Mouse (Mus musculus) limb, embryonic 15.5 days (tissue): ENCODE measurements around the gene Atf7ip. TPM values are rescaled to one million over a fixed set of nuclear protein-coding genes. Genes with fewer than 3 reads are reported as not detected.

Source experiments
- ATAC-seq: fragments of 200-750 bp; cut with Nextera tagmentation; 2 replicates; pipeline ENCODE4 v1.8.0; 2017; ENCODE audit warnings: low read depth, moderate TSS enrichment; ENCODE audit not compliant: insufficient number of reproducible peaks, low FRiP score, low TSS enrichment
- H3K27ac ChIP-seq: fragments of 300-500 bp; sonication (generic); 2 replicates; pipeline ENCODE4 v1.5.1; 2015; ENCODE audit warnings: moderate library complexity, mild to moderate bottlenecking, inconsistent platforms
- H3K27me3 ChIP-seq: fragments of 300-500 bp; sonication (generic); 2 replicates; pipeline ENCODE4 v1.6.1; 2015; ENCODE audit warnings: inconsistent platforms
- H3K36me3 ChIP-seq: fragments of 300-500 bp; sonication (generic); 2 replicates; pipeline ENCODE4 v1.6.1; 2015; ENCODE audit warnings: inconsistent platforms
- H3K4me1 ChIP-seq: fragments of 300-500 bp; sonication (generic); 2 replicates; pipeline ENCODE4 v1.6.1; 2015; ENCODE audit warnings: inconsistent platforms
- H3K4me2 ChIP-seq: fragments of 300-500 bp; sonication (generic); 2 replicates; pipeline ENCODE4 v1.6.1; 2015; ENCODE audit warnings: mild to moderate bottlenecking, inconsistent platforms
- H3K4me3 ChIP-seq: fragments of 300-500 bp; sonication (generic); 2 replicates; pipeline ENCODE4 v1.5.1; 2015; ENCODE audit warnings: mild to moderate bottlenecking, inconsistent platforms
- H3K9ac ChIP-seq: fragments of 300-500 bp; sonication (generic); 2 replicates; pipeline ENCODE4 v1.6.1; 2015; ENCODE audit warnings: inconsistent platforms
- H3K9me3 ChIP-seq: fragments of 300-500 bp; sonication (generic); 2 replicates; pipeline ENCODE4 v1.6.1; 2016; ENCODE audit warnings: inconsistent platforms
- WGBS: fragments of 180-500 bp; shearing (Covaris S2); methylation state at CpG from one replicate; pipeline ENCODE4 v1.1.7; 2015; 5-methylcytosine and 5-hydroxymethylcytosine counted together
- polyA plus RNA-seq: library from polyadenylated mRNA; unstranded; fragments of >200 nt; fragmentation: Nextera tagmentation; extraction: Ambion mirVana; gene quantifications from 2 replicates; pipeline ENCODE4 v1.2.1, GENCODE M21; 2015

The Atf7ip gene
- polyA plus RNA-seq, 1 experiment from 2014 or later, result 35.2 TPM

GRCm38 (mm10) chr6:136602601-136603000 lies 96.6 kb downstream of the Atf7ip start:
- Histone ChIP-seq H3K9ac (no peak overlapping the region), H3K27me3 (no peaks in the 10 kb centered on the region), H3K36me3 (peaks cover 82% of the 10 kb centered on the region), H3K27ac (no peak overlapping the region), H3K4me3 (no peak overlapping the region), H3K4me2 (no peak overlapping the region), H3K4me1 (no peaks in the 10 kb centered on the region), H3K9me3 (no peaks in the 10 kb centered on the region)
- ATAC-seq, result no peak
- 80% methylated on average over 7 of the region's 7 CpGs for WGBS

DNA sequence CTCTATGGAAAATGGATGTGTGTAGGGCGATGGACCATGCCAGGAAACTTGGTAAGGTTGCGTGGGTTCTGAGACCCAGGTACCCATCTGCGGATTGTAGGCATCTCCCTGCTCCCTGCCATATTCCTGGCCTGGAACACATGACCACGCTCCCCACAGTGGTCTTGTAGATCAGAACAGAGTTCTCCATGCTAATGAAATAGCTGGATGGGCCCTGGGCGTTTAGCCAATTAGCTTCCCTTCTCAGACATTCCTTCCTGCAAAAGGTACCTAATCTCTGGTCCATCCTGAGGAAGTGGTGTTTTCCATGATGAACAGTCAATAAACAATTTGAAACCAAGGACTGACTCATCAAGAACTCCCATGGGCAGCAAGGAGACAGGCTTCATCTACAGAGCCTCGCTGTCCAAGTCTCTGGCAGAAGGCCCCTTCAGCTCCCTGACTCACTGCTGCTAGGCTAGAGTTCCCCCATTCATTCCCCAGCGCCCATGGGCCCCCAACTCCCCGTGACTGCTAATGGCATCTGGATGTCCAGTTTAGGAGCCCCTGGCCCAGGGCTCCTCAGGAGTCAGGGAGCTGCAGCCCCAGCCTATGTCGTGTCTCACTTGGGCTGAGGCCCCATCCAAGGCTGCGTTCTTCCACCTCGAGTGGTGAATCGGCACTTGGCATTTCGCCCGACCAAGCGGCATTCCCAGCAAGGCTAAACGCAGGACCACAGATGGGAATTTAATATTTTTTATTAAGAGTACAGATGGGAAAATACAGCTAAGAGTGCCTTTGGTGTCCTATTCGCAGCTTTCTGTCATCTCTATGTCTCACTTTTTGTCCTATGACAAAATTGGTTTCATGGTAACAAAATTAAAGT lies 105.6 kb downstream of the Atf7ip start:
- Histone ChIP-seq H3K36me3 (peaks cover 45% of the 10 kb centered on the region), H3K27ac (no peak overlapping the region)
- WGBS, result 90% methylated on average over 17 of the region's 17 CpGs

GRCm38 (mm10) chr6:136612312-136612711 lies 106.3 kb downstream of the Atf7ip start:
- WGBS, result 94% methylated on average over 3 of the region's 3 CpGs
- no peak for ATAC-seq
- no peak overlapping the region for H3K4me3 ChIP-seq
- peaks cover 39% of the 10 kb centered on the region for H3K36me3 ChIP-seq
- H3K9ac ChIP-seq, result no peak overlapping the region
- H3K27me3 ChIP-seq, result no peaks in the 10 kb centered on the region
- no peaks in the 10 kb centered on the region for H3K4me1 ChIP-seq
- H3K4me2 ChIP-seq, result no peak overlapping the region
- H3K9me3 ChIP-seq, result no peaks in the 10 kb centered on the region
- H3K27ac ChIP-seq, result no peak overlapping the region

More for the DNA sequence above, 105.6 kb downstream of the Atf7ip start:
- Histone ChIP-seq H3K9ac (no peak overlapping the region), H3K9me3 (no peaks in the 10 kb centered on the region), H3K4me2 (no peak overlapping the region), H3K4me1 (no peaks in the 10 kb centered on the region), H3K4me3 (no peak overlapping the region), H3K27me3 (no peaks in the 10 kb centered on the region)
- ATAC-seq, result no peak

DNA sequence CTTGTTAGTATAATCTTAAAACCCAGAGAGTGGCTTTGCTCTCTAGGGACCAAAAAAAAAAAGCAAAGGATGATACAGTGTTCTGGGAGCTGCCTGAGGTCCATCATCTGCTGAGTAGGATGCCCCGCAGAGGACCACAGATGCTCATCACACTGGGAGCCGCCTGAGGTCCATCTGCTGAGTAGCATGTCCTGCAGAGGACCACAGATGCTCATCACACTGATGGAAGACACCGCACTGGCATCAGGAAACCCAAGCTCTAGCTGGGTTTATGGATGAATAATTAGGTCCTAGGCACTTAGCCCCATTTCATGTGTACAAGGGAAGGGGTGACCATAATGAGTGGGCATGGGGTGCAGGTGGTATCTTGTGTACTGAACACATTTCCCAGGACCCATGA lies 108.2 kb downstream of the Atf7ip start:
- Histone ChIP-seq H3K36me3 (peaks cover 23% of the 10 kb centered on the region), H3K9me3 (no peaks in the 10 kb centered on the region), H3K9ac (no peak overlapping the region), H3K4me2 (no peak overlapping the region), H3K4me1 (no peaks in the 10 kb centered on the region), H3K27me3 (no peaks in the 10 kb centered on the region), H3K27ac (no peak overlapping the region), H3K4me3 (no peak overlapping the region)
- no peak for ATAC-seq
- WGBS, result 89% methylated on average over 3 of the region's 3 CpGs

- WGBS, result 42% methylated on average over 17 of the region's 17 CpGs
- Histone ChIP-seq H3K9ac (no peak overlapping the region), H3K4me2 (peak overlapping the region; percentile 25; the same call in 1 of the 2 replicates), H3K36me3 (no peaks in the 10 kb centered on the region), H3K4me3 (0 out of 2 replicates have a peak overlapping the region, but pooled peaks have one; percentile 4), H3K27me3 (no peaks in the 10 kb centered on the region), H3K4me1 (no peaks in the 10 kb centered on the region), H3K9me3 (no peaks in the 10 kb centered on the region), H3K27ac (no peak overlapping the region)
- no peak for ATAC-seq
These were observed 114.6 kb downstream of the Atf7ip start for GRCm38 (mm10) chr6:136620361-136621139.

DNA sequence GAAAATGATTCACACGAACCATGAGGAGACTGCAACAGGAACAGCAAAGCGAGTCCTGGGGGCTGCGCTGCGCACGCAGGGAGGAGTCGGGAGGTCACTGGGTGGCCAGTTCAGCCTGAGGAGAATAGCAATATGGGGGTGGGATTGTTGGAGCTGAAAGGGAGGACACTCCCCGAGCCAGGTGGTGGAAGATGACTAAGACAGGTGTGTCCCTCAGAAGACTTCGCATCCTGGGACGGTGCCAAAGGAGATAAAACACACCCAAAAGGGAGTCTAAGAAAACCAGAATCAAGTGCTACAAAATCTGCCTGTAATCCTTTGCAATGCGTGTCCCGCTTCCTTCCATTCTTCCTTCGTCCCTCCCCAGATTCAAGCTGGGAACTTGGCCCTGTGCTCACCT lies 119.5 kb downstream of the Atf7ip start:
- no peak overlapping the region for H3K27ac ChIP-seq
- no peaks in the 10 kb centered on the region for H3K27me3 ChIP-seq
- no peak for ATAC-seq
- 81% methylated on average over 12 of the region's 12 CpGs for WGBS
- no peak overlapping the region for H3K4me2 ChIP-seq
- no peak overlapping the region for H3K4me3 ChIP-seq
- no peaks in the 10 kb centered on the region for H3K36me3 ChIP-seq
- H3K9me3 ChIP-seq, result no peaks in the 10 kb centered on the region
- H3K4me1 ChIP-seq, result no peaks in the 10 kb centered on the region
- no peak overlapping the region for H3K9ac ChIP-seq

DNA sequence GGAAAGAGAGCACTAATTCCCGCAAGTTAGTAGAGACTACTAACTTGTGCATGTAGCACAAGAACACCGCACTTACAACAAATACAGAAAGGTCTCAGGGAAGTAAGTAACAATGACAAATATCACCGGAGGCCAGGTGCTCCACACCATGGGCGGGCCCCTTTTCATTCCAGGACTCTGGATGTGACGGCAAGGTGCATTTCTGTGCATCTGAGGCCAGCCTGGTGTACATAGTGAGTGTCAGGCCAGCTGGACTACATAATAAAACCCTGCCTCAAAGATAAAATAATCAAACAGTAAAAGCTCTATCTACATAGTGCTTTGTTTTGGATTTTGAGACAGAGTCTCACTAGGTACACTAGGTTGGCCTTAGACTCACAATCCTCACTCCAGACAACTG lies 123.7 kb downstream of the Atf7ip start:
- Histone ChIP-seq H3K4me2 (no peak overlapping the region), H3K4me1 (no peaks in the 10 kb centered on the region), H3K4me3 (no peak overlapping the region)

GRCm38 (mm10) chr6:136631519-136631918 lies 125.6 kb downstream of the Atf7ip start:
- no peaks in the 10 kb centered on the region for H3K36me3 ChIP-seq
- no peak overlapping the region for H3K27ac ChIP-seq
- no peak overlapping the region for H3K4me3 ChIP-seq
- no peak overlapping the region for H3K4me2 ChIP-seq
- no peak overlapping the region for H3K9ac ChIP-seq
- no peaks in the 10 kb centered on the region for H3K27me3 ChIP-seq
- no peaks in the 10 kb centered on the region for H3K9me3 ChIP-seq
- ATAC-seq, result no peak
- H3K4me1 ChIP-seq, result no peaks in the 10 kb centered on the region
- 80% methylated on average over 8 of the region's 8 CpGs for WGBS

More for the DNA sequence above, 123.7 kb downstream of the Atf7ip start:
- Histone ChIP-seq H3K36me3 (no peaks in the 10 kb centered on the region), H3K27ac (no peak overlapping the region), H3K9ac (no peak overlapping the region), H3K27me3 (no peaks in the 10 kb centered on the region), H3K9me3 (no peaks in the 10 kb centered on the region)
- WGBS, result 88% methylated on average over 5 of the region's 5 CpGs
- no peak for ATAC-seq

DNA sequence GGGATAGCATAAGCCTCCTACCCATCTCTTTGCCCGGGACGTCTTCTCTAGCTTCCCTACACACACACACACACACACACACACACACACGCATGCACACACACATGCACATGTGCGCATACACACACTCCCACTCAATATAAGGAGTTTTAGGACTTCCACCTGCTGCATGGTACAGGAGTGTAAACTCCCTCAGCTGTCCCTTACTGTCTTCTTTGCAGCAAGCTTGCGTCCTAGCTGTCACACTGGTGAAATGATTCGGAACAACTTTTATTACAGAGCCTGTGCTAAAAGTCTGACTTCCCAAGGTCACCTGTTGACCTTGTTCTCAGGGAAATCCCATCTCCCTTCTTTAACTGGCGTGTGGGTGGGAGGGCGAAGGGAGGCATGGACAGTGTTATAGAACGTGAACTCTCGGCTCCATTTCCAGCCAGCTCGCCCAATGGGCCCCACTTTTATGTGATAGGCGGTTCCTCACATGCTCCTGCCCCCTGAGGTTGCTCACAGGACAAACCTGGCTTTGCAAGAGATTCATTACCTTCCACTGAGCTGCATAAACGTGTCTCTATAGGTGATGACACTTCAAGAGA lies 126.1 kb downstream of the Atf7ip start:
- Histone ChIP-seq H3K27me3 (no peaks in the 10 kb centered on the region), H3K9me3 (no peaks in the 10 kb centered on the region), H3K9ac (no peak overlapping the region), H3K27ac (no peak overlapping the region), H3K4me1 (no peaks in the 10 kb centered on the region), H3K4me2 (no peak overlapping the region), H3K4me3 (no peak overlapping the region), H3K36me3 (no peaks in the 10 kb centered on the region)
- 77% methylated on average over 13 of the region's 13 CpGs for WGBS
- ATAC-seq, result no peak

DNA sequence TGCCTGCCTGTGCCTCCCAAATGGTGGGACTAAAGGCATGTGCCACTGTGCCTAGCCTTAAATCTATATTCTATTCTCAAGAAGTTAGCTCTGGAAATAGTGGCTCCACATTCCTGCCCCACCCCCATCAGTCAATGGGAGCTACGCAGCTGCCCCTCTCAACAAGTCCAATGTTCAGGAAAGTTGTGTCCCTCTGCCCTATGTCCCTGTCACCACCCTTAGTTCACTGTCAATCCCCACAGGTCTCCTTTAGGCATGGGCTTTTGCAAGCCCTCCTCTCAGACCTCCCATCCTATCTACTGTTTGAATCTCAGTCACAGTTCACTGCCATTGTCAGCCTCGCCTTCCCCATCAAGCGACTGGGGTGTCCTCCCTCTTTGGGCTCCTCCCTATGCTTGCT lies 127.2 kb downstream of the Atf7ip start:
- no peak for ATAC-seq
- H3K9ac ChIP-seq, result no peak overlapping the region
- no peaks in the 10 kb centered on the region for H3K4me1 ChIP-seq
- 86% methylated on average over 3 of the region's 3 CpGs for WGBS
- H3K27ac ChIP-seq, result no peak overlapping the region
- H3K4me3 ChIP-seq, result no peak overlapping the region
- no peaks in the 10 kb centered on the region for H3K36me3 ChIP-seq
- no peaks in the 10 kb centered on the region for H3K9me3 ChIP-seq
- no peaks in the 10 kb centered on the region for H3K27me3 ChIP-seq
- no peak overlapping the region for H3K4me2 ChIP-seq

DNA sequence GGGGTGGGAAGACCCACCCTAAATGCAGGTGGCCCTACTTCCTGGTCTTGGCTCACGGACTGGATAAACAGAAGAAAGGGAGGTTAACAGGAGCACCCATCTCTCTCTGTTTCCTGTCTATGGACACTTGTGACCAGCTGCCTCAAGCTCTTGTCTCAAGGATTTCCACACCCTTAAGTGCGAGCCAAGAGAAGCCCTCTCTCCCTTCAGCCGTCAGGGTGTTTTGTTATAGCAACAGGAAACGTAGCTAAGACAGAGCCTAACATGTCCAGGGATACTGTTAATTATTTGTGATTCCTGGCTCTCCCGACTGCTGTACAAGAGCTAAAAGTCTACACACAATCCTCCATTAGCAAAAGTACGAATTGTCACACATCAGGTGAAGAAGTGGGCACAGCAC lies 127.8 kb downstream of the Atf7ip start:
- no peak overlapping the region for H3K9ac ChIP-seq
- no peak for ATAC-seq
- WGBS, result 60% methylated on average over 6 of the region's 6 CpGs

GRCm38 (mm10) chr6:136634982-136635381 lies 129.0 kb downstream of the Atf7ip start:
- no peak overlapping the region for H3K27ac ChIP-seq
- no peaks in the 10 kb centered on the region for H3K36me3 ChIP-seq
- H3K4me1 ChIP-seq, result no peaks in the 10 kb centered on the region
- no peak overlapping the region for H3K4me2 ChIP-seq
- no peak for ATAC-seq
- WGBS, result 65% methylated on average over 3 of the region's 3 CpGs
- no peaks in the 10 kb centered on the region for H3K27me3 ChIP-seq
- H3K4me3 ChIP-seq, result no peak overlapping the region
- H3K9ac ChIP-seq, result no peak overlapping the region
- no peaks in the 10 kb centered on the region for H3K9me3 ChIP-seq

More for the DNA sequence above, 127.8 kb downstream of the Atf7ip start:
- no peaks in the 10 kb centered on the region for H3K9me3 ChIP-seq
- H3K4me2 ChIP-seq, result no peak overlapping the region
- no peaks in the 10 kb centered on the region for H3K27me3 ChIP-seq
- H3K4me1 ChIP-seq, result no peaks in the 10 kb centered on the region
- H3K27ac ChIP-seq, result no peak overlapping the region
- no peak overlapping the region for H3K4me3 ChIP-seq
- no peaks in the 10 kb centered on the region for H3K36me3 ChIP-seq
